Mouse (Mus musculus): ENCODE results near the gene Mapk8ip3.

- TF ChIP-seq CTCF (IDR thresholded peaks at IDR 0.05; ENCODE audit: borderline replicate concordance, control insufficient read depth, extremely low read depth, insufficient read depth, low read length, poor library complexity) (no peak), POLR2A (IDR thresholded peaks at IDR 0.05; ENCODE audit: control insufficient read depth, extremely low read depth, insufficient read depth, low read length, poor library complexity) (no peak)
These were observed 1.9 kb downstream of the Mapk8ip3 start for GRCm38 (mm10) chr17:24934926-24935325.
